Mouse (Mus musculus): ENCODE measurements around the gene Rnase4. TPM values are rescaled to one million over a fixed set of nuclear protein-coding genes. Genes with fewer than 3 reads are reported as not detected.

Rnase4 gene
- polyA plus RNA-seq, 1 experiment from 2014 or later = 6.7 TPM

Other genes with a start within 250 kb of the Rnase4 start
- gene Tep1, start 220.5 kb upstream of the Rnase4 start, polyA plus RNA-seq (2015; fragmentation: Nextera tagmentation; extraction: Ambion mirVana) = 1.9 and 3.5 TPM in 2 replicates
- 0.12 and 0.29 TPM in 2 replicates for gene Klhl33, start 193.6 kb upstream of the Rnase4 start, polyA plus RNA-seq (2015; fragmentation: Nextera tagmentation; extraction: Ambion mirVana)
- gene Osgep, start 166.2 kb upstream of the Rnase4 start, polyA plus RNA-seq (2015; fragmentation: Nextera tagmentation; extraction: Ambion mirVana) = 150 and 164 TPM in 2 replicates
- 355 and 364 TPM in 2 replicates for gene Apex1, start 166.1 kb upstream of the Rnase4 start, polyA plus RNA-seq (2015; fragmentation: Nextera tagmentation; extraction: Ambion mirVana)
- gene Pip4p1, start 160.2 kb upstream of the Rnase4 start, polyA plus RNA-seq (2015; fragmentation: Nextera tagmentation; extraction: Ambion mirVana) = 73.7 and 76.9 TPM in 2 replicates
- gene Pnp, start 160.0 kb upstream of the Rnase4 start, polyA plus RNA-seq (2015; fragmentation: Nextera tagmentation; extraction: Ambion mirVana) = 33.2 and 35.4 TPM in 2 replicates
- not detected in 2 replicates for gene Gm49342, start 146.6 kb upstream of the Rnase4 start, polyA plus RNA-seq (2015; fragmentation: Nextera tagmentation; extraction: Ambion mirVana)
- 0.52 TPM in 1 of 2 replicates, not detected in the other for gene Pnp2, start 135.1 kb upstream of the Rnase4 start, polyA plus RNA-seq (2015; fragmentation: Nextera tagmentation; extraction: Ambion mirVana)
- not detected in 2 replicates for gene Rnase10, start 83.3 kb upstream of the Rnase4 start, polyA plus RNA-seq (2015; fragmentation: Nextera tagmentation; extraction: Ambion mirVana)
- not detected in 2 replicates for gene Rnase9, start 49.2 kb upstream of the Rnase4 start, polyA plus RNA-seq (2015; fragmentation: Nextera tagmentation; extraction: Ambion mirVana)
- not detected in 2 replicates for gene Rnase11, start 40.9 kb upstream of the Rnase4 start, polyA plus RNA-seq (2015; fragmentation: Nextera tagmentation; extraction: Ambion mirVana)
- gene Rnase12, start 33.4 kb upstream of the Rnase4 start, polyA plus RNA-seq (2015; fragmentation: Nextera tagmentation; extraction: Ambion mirVana) = not detected in 2 replicates
- gene Olfr750, start 16.6 kb upstream of the Rnase4 start, polyA plus RNA-seq (2015; fragmentation: Nextera tagmentation; extraction: Ambion mirVana) = 0.03 TPM in 1 of 2 replicates, not detected in the other
- 0.93 and 1.8 TPM in 2 replicates for gene Ang, start 73 bp downstream of the Rnase4 start, polyA plus RNA-seq (2015; fragmentation: Nextera tagmentation; extraction: Ambion mirVana)
- gene Eddm3b, start 23.3 kb downstream of the Rnase4 start, polyA plus RNA-seq (2015; fragmentation: Nextera tagmentation; extraction: Ambion mirVana) = not detected in 2 replicates
- gene Rnase6, start 32.8 kb downstream of the Rnase4 start, polyA plus RNA-seq (2015; fragmentation: Nextera tagmentation; extraction: Ambion mirVana) = 0.38 TPM in 1 of 2 replicates, not detected in the other
- 0.24 TPM in 1 of 2 replicates, not detected in the other for gene Rnase1, start 55.7 kb downstream of the Rnase4 start, polyA plus RNA-seq (2015; fragmentation: Nextera tagmentation; extraction: Ambion mirVana)
- not detected in 2 replicates for gene Rnase2b, start 71.2 kb downstream of the Rnase4 start, polyA plus RNA-seq (2015; fragmentation: Nextera tagmentation; extraction: Ambion mirVana)
- not detected in 2 replicates for gene Ang2, start 108.1 kb downstream of the Rnase4 start, polyA plus RNA-seq (2015; fragmentation: Nextera tagmentation; extraction: Ambion mirVana)
- not detected in 2 replicates for gene Ear14, start 112.3 kb downstream of the Rnase4 start, polyA plus RNA-seq (2015; fragmentation: Nextera tagmentation; extraction: Ambion mirVana)
- gene Rnase2a, start 165.0 kb downstream of the Rnase4 start, polyA plus RNA-seq (2015; fragmentation: Nextera tagmentation; extraction: Ambion mirVana) = not detected in 2 replicates